Mouse (Mus musculus) forebrain, embryonic 10.5 days (tissue): ENCODE measurements around the gene Tent5c. TPM values are rescaled to one million over a fixed set of nuclear protein-coding genes. Genes with fewer than 3 reads are reported as not detected.
A peak's percentile ranks its signal among the peaks of the same experiment; 100 is the strongest.
"Not testable (repeated sequence)": the region's sequence is repeated elsewhere in the genome, so short reads cannot be mapped to it uniquely, and the experiment has no call there.

Source experiments
- DNase-seq: peaks from one replicate; pipeline ENCODE4 v3.0.0-alpha.2; 2017; ENCODE audit warnings: low spot score; ENCODE audit errors: extremely low spot score
- H3K27ac ChIP-seq: fragments of 300-500 bp; sonication (generic); 2 replicates; pipeline ENCODE4 v1.5.1; 2016; ENCODE audit warnings: mild to moderate bottlenecking
- H3K27me3 ChIP-seq: fragments of 300-500 bp; sonication (generic); 2 replicates; pipeline ENCODE4 v1.6.1; 2016; ENCODE audit warnings: mild to moderate bottlenecking; ENCODE audit not compliant: poor library complexity, severe bottlenecking
- H3K36me3 ChIP-seq: fragments of 300-500 bp; sonication (generic); replicated peaks from 2 replicates; pipeline ENCODE4 v1.6.1; 2016; ENCODE audit warnings: mild to moderate bottlenecking, moderate library complexity
- H3K4me1 ChIP-seq: fragments of 300-500 bp; sonication (generic); 2 replicates; pipeline ENCODE4 v1.6.1; 2016
- H3K4me3 ChIP-seq: fragments of 300-500 bp; sonication (generic); 2 replicates; pipeline ENCODE4 v1.5.1; 2016; ENCODE audit warnings: mild to moderate bottlenecking, moderate library complexity
- H3K9me3 ChIP-seq: fragments of 300-500 bp; sonication (generic); 2 replicates; pipeline ENCODE4 v1.6.1; 2016; ENCODE audit warnings: mild to moderate bottlenecking, moderate library complexity
- WGBS: fragments of 180-500 bp; shearing (Covaris S2); methylation state at CpG from one replicate; pipeline ENCODE4 v1.1.7; 2016; 5-methylcytosine and 5-hydroxymethylcytosine counted together
- polyA plus RNA-seq: library from polyadenylated mRNA; unstranded; fragments of >200 nt; fragmentation: Nextera tagmentation; extraction: Ambion mirVana; gene quantifications from 2 replicates; pipeline ENCODE4 v1.2.1, GENCODE M21; 2016

The Tent5c gene
- polyA plus RNA-seq, 1 experiment from 2014 or later = 2.1 TPM

GRCm38 (mm10) chr3:100422392-100423167 is 66.5 kb downstream of the Tent5c start:
- DNase-seq = peak; percentile 44
- Histone ChIP-seq H3K27me3 (no peaks in the 10 kb centered on the region), H3K9me3 (no peaks in the 10 kb centered on the region), H3K27ac (no peak overlapping the region), H3K4me3 (no peak overlapping the region), H3K36me3 (no peaks in the 10 kb centered on the region), H3K4me1 (peaks cover 12% of the 10 kb centered on the region)
- 76% methylated on average over 10 of the region's 10 CpGs for WGBS

- Histone ChIP-seq H3K4me3 (no peak overlapping the region), H3K27ac (no peak overlapping the region), H3K36me3 (no peaks in the 10 kb centered on the region), H3K27me3 (no peaks in the 10 kb centered on the region), H3K9me3 (no peaks in the 10 kb centered on the region), H3K4me1 (peaks cover 18% of the 10 kb centered on the region)
- WGBS = 91% methylated on average over 6 of the region's 6 CpGs
- DNase-seq = no peak
Measured at GRCm38 (mm10) chr3:100421354-100421753, 67.8 kb downstream of the Tent5c start.

- H3K4me3 ChIP-seq = no peak overlapping the region
- H3K9me3 ChIP-seq = no peaks in the 10 kb centered on the region
- no peak for DNase-seq
Measured at GRCm38 (mm10) chr3:100420691-100421056, 68.5 kb downstream of the Tent5c start.

GRCm38 (mm10) chr3:100419962-100420690 is 69.0 kb downstream of the Tent5c start:
- H3K27me3 ChIP-seq = no peaks in the 10 kb centered on the region
- no peaks in the 10 kb centered on the region for H3K36me3 ChIP-seq
- no peak overlapping the region for H3K27ac ChIP-seq
- peaks cover 18% of the 10 kb centered on the region for H3K4me1 ChIP-seq
- no peak for DNase-seq
- H3K4me3 ChIP-seq = no peak overlapping the region
- WGBS = 89% methylated on average over 10 of the region's 10 CpGs
- no peaks in the 10 kb centered on the region for H3K9me3 ChIP-seq

More at GRCm38 (mm10) chr3:100420691-100421056, 68.5 kb downstream of the Tent5c start:
- Histone ChIP-seq H3K27ac (no peak overlapping the region), H3K36me3 (no peaks in the 10 kb centered on the region), H3K27me3 (no peaks in the 10 kb centered on the region), H3K4me1 (peaks cover 18% of the 10 kb centered on the region)
- WGBS = 78% methylated on average over 5 of the region's 5 CpGs

- no peaks in the 10 kb centered on the region for H3K36me3 ChIP-seq
- no peak for DNase-seq
- no peaks in the 10 kb centered on the region for H3K9me3 ChIP-seq
- H3K27ac ChIP-seq = no peak overlapping the region
- H3K27me3 ChIP-seq = no peaks in the 10 kb centered on the region
- H3K4me1 ChIP-seq = peaks cover 18% of the 10 kb centered on the region
- no peak overlapping the region for H3K4me3 ChIP-seq
- WGBS = 78% methylated on average over 1 of the region's 1 CpGs
Measured at GRCm38 (mm10) chr3:100418387-100418786, 70.7 kb downstream of the Tent5c start.

- peaks cover 18% of the 10 kb centered on the region for H3K4me1 ChIP-seq
- peak overlapping the region; percentile 58 for H3K27ac ChIP-seq
- no peaks in the 10 kb centered on the region for H3K27me3 ChIP-seq
- H3K36me3 ChIP-seq = no peaks in the 10 kb centered on the region
- 12% methylated on average over 10 of the region's 10 CpGs for WGBS
- peak; percentile 24 for DNase-seq
- peak overlapping the region; percentile 26; the same call in 1 of the 2 replicates for H3K4me3 ChIP-seq
- H3K9me3 ChIP-seq = no peaks in the 10 kb centered on the region
Measured at GRCm38 (mm10) chr3:100417772-100418311, 71.3 kb downstream of the Tent5c start.

GRCm38 (mm10) chr3:100415671-100416070 is 73.5 kb downstream of the Tent5c start:
- H3K4me3 ChIP-seq = no peak overlapping the region
- WGBS = 90% methylated on average over 5 of the region's 5 CpGs
- H3K4me1 ChIP-seq = peaks cover 18% of the 10 kb centered on the region
- no peak overlapping the region for H3K27ac ChIP-seq
- H3K36me3 ChIP-seq = no peaks in the 10 kb centered on the region
- H3K9me3 ChIP-seq = no peaks in the 10 kb centered on the region
- no peaks in the 10 kb centered on the region for H3K27me3 ChIP-seq
- DNase-seq = no peak

GRCm38 (mm10) chr3:100413586-100413985 is 75.5 kb downstream of the Tent5c start:
- H3K27me3 ChIP-seq, H3K9me3 ChIP-seq, DNase-seq, H3K36me3 ChIP-seq, H3K4me3 ChIP-seq, H3K27ac ChIP-seq: not testable (repeated sequence)
- peaks cover 16% of the 10 kb centered on the region for H3K4me1 ChIP-seq
- 94% methylated on average over 3 of the region's 3 CpGs for WGBS

- no peaks in the 10 kb centered on the region for H3K9me3 ChIP-seq
- H3K4me1 ChIP-seq = no peaks in the 10 kb centered on the region
- H3K4me3 ChIP-seq = no peak overlapping the region
- DNase-seq = no peak
- H3K27me3 ChIP-seq = no peaks in the 10 kb centered on the region
- H3K27ac ChIP-seq = no peak overlapping the region
- no peaks in the 10 kb centered on the region for H3K36me3 ChIP-seq
- 93% methylated on average over 7 of the region's 7 CpGs for WGBS
Measured at GRCm38 (mm10) chr3:100411945-100412344, 77.2 kb downstream of the Tent5c start.

GRCm38 (mm10) chr3:100409280-100409679 is 79.8 kb downstream of the Tent5c start:
- no peaks in the 10 kb centered on the region for H3K4me1 ChIP-seq
- H3K9me3 ChIP-seq = no peaks in the 10 kb centered on the region
- no peak overlapping the region for H3K4me3 ChIP-seq
- no peaks in the 10 kb centered on the region for H3K36me3 ChIP-seq
- WGBS = 94% methylated on average over 2 of the region's 2 CpGs
- DNase-seq = no peak
- no peaks in the 10 kb centered on the region for H3K27me3 ChIP-seq
- H3K27ac ChIP-seq = no peak overlapping the region

GRCm38 (mm10) chr3:100408351-100409043 is 80.6 kb downstream of the Tent5c start:
- Histone ChIP-seq H3K27ac (no peak overlapping the region), H3K27me3 (no peaks in the 10 kb centered on the region), H3K4me1 (no peaks in the 10 kb centered on the region), H3K36me3 (no peaks in the 10 kb centered on the region), H3K4me3 (no peak overlapping the region), H3K9me3 (no peaks in the 10 kb centered on the region)
- DNase-seq = no peak
- WGBS = 84% methylated on average over 2 of the region's 2 CpGs

GRCm38 (mm10) chr3:100402656-100403055 is 86.5 kb downstream of the Tent5c start:
- Histone ChIP-seq H3K36me3 (no peaks in the 10 kb centered on the region), H3K4me3 (no peak overlapping the region), H3K27me3 (no peaks in the 10 kb centered on the region), H3K27ac (no peak overlapping the region), H3K9me3 (no peaks in the 10 kb centered on the region), H3K4me1 (no peaks in the 10 kb centered on the region)
- WGBS = 85% methylated on average over 4 of the region's 4 CpGs
- DNase-seq = no peak
